Mouse (Mus musculus) lung, adult 2 months (tissue): Measurements from ENCODE around the gene Ets1.

ENCODE experiments used
- CTCF ChIP-seq: fragments of 200-500 bp; IDR thresholded peaks from 2 replicates; pipeline ENCODE4 v1.5.1; 2011; ENCODE audit warnings: mild to moderate bottlenecking, low read length, control low read depth; ENCODE audit not compliant: insufficient read depth
- POLR2A ChIP-seq: fragments of 200-500 bp; IDR thresholded peaks from 2 replicates; pipeline ENCODE4 v1.6.1; 2011; ENCODE audit warnings: low read depth, mild to moderate bottlenecking, control low read depth, low read length, borderline replicate concordance; ENCODE audit errors: extremely low read depth

DNA sequence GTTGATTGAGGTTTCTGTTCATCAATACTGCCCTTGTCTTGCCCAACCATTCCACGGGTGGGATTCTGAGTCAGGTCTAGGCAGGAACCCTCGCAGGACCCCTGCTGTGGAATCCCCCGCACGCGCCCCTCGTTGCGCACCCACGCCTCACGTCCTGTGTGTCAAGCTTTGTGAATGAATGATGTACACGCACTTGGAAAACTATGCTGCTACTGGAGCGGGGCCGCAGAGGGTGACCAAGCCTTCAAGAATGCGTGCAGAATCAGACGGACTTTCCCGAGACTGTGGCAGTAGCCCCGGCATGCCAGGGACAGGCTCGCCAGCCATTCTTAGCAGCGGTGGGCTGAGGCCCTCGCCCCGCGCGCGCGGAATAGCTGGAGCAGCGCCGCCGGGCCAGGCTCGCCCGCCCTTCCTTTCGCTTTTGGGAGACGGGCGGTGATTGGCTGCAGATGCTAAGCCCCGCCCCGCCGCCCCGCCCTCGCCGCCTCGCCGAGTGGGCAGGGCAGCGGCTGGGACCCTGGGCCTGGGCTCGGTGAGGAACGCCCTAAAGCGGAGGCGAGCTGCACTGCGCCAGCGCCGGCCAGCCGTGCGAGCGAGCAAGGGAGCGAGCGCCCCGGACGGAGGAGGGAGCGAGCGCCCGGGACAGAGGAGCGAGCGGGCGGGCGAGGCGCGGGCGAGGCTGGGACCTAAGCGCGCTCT is 59.6 kb downstream of the Ets1 start:
- TF ChIP-seq POLR2A (peak; percentile 87), CTCF (no peak)
